Mouse (Mus musculus) CH12.LX (cell line): Measurements from ENCODE around the gene Hes6.

Experiments used
- CHD2 ChIP-seq: IDR thresholded peaks from 2 replicates; pipeline ENCODE4 v1.6.1; 2011; ENCODE audit warnings: low read length, improper control_type of control experiment
- CTCF ChIP-seq, 2 experiments: IDR thresholded peaks in 1 of 2; conservative IDR thresholded peaks in 1 of 2; 2 replicates each; pipeline ENCODE4 v1.5.1; 2011 to 2012; ENCODE audit warnings: low read depth in 2 of 2, low read length in 2 of 2, improper control_type of control experiment in 1 of 2, inconsistent platforms in 1 of 2, mild to moderate bottlenecking in 1 of 2, moderate library complexity in 1 of 2
- ELF1 ChIP-seq: IDR thresholded peaks from 2 replicates; pipeline ENCODE4 v1.6.1; 2014; ENCODE audit warnings: low read depth, mild to moderate bottlenecking, inconsistent platforms, low read length, improper control_type of control experiment
- IRF4 ChIP-seq: IDR thresholded peaks from 2 replicates; pipeline ENCODE4 v1.6.1; 2014; ENCODE audit warnings: low read depth, mild to moderate bottlenecking, inconsistent platforms, low read length, improper control_type of control experiment
- POLR2A ChIP-seq: IDR thresholded peaks from 2 replicates; pipeline ENCODE4 v1.6.1; 2011; ENCODE audit warnings: low read depth, mild to moderate bottlenecking, improper control_type of control experiment, low read length
- RAD21 ChIP-seq: IDR thresholded peaks from 2 replicates; pipeline ENCODE4 v1.6.1; 2011; ENCODE audit warnings: low read depth, mild to moderate bottlenecking, low read length, improper control_type of control experiment, moderate library complexity
- USF1 ChIP-seq: IDR thresholded peaks from 2 replicates; pipeline ENCODE4 v1.6.1; 2014; ENCODE audit warnings: low read depth, mild to moderate bottlenecking, inconsistent platforms, low read length, improper control_type of control experiment

DNA sequence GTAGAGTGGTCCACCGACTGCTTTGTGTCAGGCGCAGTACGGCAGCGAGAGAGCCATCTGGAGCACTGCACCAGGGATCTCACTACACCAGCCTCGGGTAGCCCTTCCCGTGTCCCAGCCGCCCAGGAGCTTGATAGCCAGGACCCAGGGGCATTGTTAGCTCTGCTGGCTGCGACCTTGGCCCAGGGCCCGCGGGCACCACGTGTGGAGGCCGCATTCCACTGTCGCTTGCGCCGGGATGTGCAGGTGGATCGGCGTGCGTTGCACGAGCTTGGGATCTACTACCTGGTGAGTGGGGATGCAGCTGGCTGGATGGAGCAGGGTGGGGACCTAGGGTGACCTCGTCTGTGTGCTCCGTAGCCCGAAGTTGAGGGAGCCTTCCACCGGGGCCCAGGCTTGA lies 43.8 kb downstream of the Hes6 start:
- TF ChIP-seq CTCF (conservative IDR thresholded peaks at IDR 0.05 in 1 of 2, IDR thresholded peaks at IDR 0.05 in 1 of 2; ENCODE audit: low read depth in 2 of 2, low read length in 2 of 2), result no peak
- no peak for TF ChIP-seq USF1
- TF ChIP-seq CHD2, result no peak
- no peak for TF ChIP-seq RAD21
- no peak for TF ChIP-seq ELF1
- TF ChIP-seq POLR2A, result no peak
- TF ChIP-seq IRF4, result no peak
